Mouse (Mus musculus) leukemia stem cell, adult 10-12 weeks (primary cell): ENCODE measurements around the gene Sars2. TPM values are rescaled to one million over a fixed set of nuclear protein-coding genes. Genes with fewer than 3 reads are reported as not detected.

Experiments
- polyA plus RNA-seq: library from polyadenylated mRNA; stranded (reverse); fragments of >175 nt; gene quantifications from 2 replicates; pipeline ENCODE4 v1.2.3, GENCODE M21; 2012; ENCODE audit warnings: low replicate concordance

The Sars2 gene
- polyA plus RNA-seq = 52.8 and 59.0 TPM in 2 replicates

DNA sequence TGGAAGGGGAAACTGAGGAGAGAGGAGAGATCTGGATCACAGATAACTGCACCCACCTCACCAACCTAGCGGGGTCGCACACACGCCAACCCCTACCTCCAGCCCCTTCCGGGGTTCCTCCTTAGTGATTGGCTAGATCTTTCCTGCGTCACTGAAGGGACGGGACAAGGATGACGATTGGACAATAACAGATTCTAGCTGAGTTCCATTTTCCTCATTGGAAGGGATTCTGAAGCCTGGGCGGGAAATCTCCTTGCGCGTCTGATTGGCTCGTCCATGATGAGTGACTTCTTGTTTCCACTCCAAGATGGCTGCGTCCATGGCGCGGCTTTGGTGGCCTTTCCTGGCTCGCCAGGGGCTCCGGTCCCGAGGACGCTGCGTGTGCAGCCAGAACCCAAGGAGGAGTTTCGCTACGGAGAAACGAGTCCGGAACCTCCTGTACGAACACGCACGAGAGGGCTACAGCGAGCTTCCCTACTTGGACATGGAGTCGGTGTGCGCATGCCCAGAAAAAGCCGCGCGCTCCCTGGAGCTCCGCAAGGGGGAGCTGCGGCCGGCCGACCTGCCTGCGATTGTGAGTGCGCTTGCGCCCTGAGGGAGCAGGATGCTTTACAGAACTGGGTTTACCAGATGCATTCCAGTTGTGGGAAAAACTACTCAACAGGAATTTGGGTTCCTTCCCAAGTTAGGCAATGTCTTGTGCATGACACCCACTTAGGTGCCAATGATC lies at the start of gene Sars2, which contains the start of gene Mrps12:
TSS of gene Sars2 (plus strand) at position 284 of the 730 bp plus-strand sequence.
TSS of gene Mrps12 (minus strand) at position 112 of the 730 bp plus-strand sequence.

DNA sequence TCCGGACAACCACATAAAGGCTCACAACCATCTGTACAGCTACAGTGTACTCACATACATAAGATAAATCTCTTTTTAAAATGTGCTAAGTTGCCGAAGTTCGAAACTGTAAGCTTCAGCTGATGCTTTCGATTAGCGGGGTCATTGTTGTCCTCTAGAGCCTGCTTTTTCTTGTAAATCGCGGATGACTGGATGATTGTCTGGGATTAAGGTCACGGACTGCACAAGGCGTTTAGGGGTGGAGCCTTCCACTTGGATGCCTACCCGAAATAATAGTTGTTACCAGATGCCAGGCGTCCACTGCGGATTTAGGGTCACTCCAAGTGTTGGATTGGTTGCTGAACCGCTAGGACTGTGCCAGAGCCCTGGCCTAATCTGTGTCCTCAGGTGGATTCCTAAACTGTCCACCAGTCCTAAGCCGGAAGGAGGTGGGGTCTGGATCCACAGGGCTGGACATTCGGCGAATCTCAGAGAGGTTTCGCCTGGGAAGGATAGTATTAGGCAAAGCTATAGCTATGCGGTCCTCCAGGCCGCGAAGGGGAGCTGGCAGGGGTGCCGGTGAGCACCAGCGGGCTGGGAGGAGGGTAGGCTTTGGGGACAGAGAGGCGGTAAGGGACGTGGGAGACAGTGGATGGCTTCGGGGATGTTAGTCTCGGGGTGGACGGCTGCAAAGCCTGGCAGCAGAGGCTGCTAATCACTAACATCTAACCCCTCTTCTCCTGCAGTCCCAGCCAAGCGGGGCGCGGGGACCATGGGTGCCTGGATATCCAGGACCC lies 49.1 kb upstream of the Sars2 start, which contains the start of gene Fbxo27:
TSS of gene Fbxo27 (plus strand) at position 305 of the 776 bp plus-strand sequence.

DNA sequence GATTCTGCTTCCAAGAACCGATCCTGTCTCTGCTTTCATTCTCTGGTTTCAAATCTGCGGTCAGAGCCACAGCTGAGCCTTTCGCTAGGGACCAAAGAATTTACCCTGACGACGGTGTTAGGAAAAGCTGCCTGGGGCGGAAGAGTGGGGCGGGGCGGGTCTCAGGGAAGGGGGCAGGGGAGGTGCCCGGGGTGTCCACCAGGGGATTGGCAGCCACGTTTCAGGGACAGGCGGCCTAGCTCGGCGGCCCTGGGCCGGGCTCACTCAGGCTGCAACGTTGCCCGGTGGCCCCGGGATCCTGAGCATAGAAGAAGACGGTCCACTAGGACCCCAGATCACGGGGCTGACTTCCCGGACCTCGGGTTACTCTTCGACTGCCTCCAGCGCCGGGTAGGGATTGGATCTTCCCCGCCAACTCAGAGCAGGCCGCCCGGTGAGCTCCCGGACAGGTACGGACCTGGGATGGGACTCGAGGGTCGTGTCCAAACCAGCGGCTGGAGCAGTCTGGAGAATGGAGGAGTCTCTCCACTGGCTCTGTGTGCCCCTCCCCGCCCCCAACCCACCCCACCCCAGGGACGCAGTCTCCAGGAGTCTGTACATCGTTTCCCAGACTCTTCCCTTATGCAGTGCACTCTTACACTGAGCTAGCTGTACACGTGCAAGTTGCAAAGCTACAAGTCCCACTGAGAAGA lies 25.1 kb upstream of the Sars2 start, which contains the start of gene Fbxo17:
TSS of gene Fbxo17 (plus strand) at position 215 of the 692 bp plus-strand sequence.

DNA sequence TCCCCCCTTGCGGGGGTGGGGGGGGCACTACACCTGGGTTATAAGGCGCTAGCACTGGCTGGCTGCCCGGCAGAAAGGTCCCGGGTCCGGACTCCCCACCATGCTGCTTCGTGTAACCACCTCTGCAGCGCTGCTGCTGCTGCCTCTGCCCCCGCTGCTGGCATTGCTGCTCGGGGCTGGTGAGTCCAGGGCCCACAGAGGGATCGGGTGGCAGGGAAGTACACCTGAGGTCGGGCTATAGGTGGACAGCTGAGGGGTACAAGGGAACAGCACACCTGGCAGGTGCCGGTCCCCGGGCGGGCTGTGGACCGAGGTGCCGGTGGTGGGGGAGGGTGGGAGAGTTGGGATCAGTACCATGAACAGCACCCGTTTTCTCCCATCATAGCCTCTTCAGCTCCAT lies 14.3 kb downstream of the Sars2 start, which contains the start of gene Ccer2:
TSS of gene Ccer2 (plus strand) at position 96 of the 400 bp plus-strand sequence.

DNA sequence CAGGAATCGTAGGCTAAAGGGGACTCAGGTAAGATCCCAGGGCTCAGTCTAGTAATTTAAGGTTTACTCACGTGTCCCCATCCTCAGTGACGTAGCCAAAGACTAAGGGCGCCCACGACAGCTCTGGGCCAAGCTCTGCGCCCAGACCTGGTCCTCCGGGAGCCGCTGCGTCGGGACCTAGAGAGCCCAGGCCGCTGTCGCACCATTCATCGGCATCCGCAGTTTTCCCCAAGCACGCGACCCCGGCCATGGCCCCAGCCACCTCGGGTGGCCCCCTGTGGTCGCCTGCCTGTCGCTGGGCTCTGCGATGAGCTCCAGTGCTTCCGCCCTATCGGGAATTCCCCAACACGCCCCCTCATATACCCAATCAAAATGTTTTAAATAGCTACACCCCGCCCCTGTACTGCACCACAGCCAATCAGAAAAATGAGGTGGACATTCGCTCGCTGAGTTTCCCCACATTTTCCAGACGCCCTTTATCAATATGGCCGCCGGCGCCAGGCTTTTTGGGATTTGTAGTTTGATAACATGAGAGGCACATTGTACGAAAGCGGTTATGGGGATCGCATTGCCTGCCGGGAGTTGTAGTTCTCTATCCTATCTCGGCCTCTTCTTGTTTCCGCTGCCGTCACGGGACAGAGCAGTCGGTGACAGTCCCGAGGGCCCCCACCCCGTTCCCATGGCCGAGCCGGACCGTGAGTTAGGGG lies 24.5 kb downstream of the Sars2 start, which contains the start of gene Sirt2:
TSS of gene Sirt2 (plus strand) at position 563 of the 707 bp plus-strand sequence.

DNA sequence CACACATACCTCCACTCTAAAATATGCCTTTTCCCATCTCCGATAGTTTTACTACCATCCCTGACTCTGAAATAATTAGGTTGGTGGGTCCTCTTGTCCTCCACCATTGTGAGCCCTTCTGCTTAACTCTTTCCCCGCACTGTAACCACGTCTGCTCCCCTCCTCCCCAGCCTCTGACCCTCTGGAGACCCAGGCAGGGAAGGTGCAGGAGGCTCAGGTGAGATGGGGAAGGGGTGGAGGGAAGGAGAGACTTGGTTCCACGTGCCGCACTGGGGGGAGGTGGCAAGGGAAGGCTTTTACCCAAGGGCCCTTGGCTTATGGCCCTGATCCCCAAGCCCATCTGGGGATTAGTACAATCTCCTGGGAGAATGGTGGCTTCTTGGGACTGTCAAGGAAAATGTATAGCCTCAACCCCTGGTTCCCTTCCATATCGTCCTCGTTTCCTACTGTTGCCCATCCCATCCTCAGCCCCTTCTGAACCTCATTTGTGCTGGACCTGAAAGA lies 25.7 kb downstream of the Sars2 start, which contains the start of gene Nfkbib:
TSS of gene Nfkbib (minus strand) at position 51 of the 504 bp plus-strand sequence.

DNA sequence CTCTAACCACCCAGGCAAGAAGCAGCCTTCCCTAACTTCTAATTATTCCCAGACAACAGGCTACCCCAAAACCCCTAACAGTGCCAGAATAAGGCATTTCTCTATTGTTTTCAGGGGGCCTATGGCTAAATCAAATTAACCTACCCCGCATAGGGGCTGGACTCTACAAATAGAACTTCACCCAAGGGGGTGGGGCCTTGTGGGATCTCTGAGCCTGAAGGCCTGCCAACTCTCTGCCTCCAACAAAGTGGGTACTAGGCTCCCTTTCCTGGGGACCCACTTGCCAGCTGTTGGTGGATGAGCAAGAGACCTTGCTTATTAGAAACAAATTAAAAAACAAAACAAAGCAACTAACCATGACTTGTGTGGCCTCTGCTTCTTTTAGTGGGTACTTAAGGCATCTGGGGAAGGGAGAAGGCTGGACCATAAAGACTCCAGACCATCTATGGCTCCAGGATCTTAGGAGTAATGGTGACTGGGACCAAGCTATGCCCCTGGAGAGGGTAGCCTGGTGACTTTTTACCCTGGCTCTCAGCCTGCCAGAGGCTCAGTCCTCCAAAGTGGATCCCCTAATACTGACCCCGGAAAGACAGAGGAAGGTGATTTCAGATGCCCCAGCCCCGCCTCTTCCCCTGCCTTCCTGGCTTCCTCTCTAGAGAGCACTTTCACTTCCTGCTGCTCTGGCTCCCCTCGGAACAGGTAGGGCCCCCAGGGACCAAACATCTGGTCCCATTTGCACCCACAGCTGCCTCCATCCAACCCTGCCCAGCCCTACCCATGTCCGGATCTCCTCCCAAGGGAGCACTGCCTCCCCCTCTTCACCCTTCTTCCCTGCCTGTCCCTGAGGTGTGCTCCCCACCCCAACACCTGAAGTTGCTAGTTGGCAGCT lies 46.8 kb downstream of the Sars2 start, which contains the start of gene Rinl:
TSS of gene Rinl (plus strand) at position 663 of the 889 bp plus-strand sequence.

Other genes starting within 250 kb of the Sars2 start
- gene Ifnl2, start 231.5 kb upstream of the Sars2 start, polyA plus RNA-seq = not detected in 2 replicates
- gene Ifnl3, start 219.2 kb upstream of the Sars2 start, polyA plus RNA-seq = not detected in 2 replicates
- gene Sycn, start 201.1 kb upstream of the Sars2 start, polyA plus RNA-seq = not detected in 2 replicates
- gene Nccrp1, start 194.7 kb upstream of the Sars2 start, polyA plus RNA-seq = 0.15 and 0.30 TPM in 2 replicates
- gene Samd4b, start 143.8 kb upstream of the Sars2 start, polyA plus RNA-seq = 121 and 137 TPM in 2 replicates
- gene Pak4, start 143.8 kb upstream of the Sars2 start, polyA plus RNA-seq = 59.1 and 63.0 TPM in 2 replicates
- not detected in 2 replicates for gene Acp7, start 110.7 kb upstream of the Sars2 start, polyA plus RNA-seq
- gene Fbxo27, start 49.1 kb upstream of the Sars2 start, polyA plus RNA-seq = 0.26 TPM in 2 replicates
- gene Fbxo17, start 25.2 kb upstream of the Sars2 start, polyA plus RNA-seq = 0.34 and 0.60 TPM in 2 replicates
- 270 and 504 TPM in 2 replicates for gene Mrps12, start 172 bp upstream of the Sars2 start, polyA plus RNA-seq
- 0.23 TPM in 1 of 2 replicates, not detected in the other for gene Ccer2, start 14.2 kb downstream of the Sars2 start, polyA plus RNA-seq
- gene Sirt2, start 24.7 kb downstream of the Sars2 start, polyA plus RNA-seq = 114 and 160 TPM in 2 replicates
- 136 and 205 TPM in 2 replicates for gene Nfkbib, start 25.5 kb downstream of the Sars2 start, polyA plus RNA-seq
- gene Rinl, start 47.0 kb downstream of the Sars2 start, polyA plus RNA-seq = 96.6 and 114 TPM in 2 replicates
- gene Hnrnpl, start 66.5 kb downstream of the Sars2 start, polyA plus RNA-seq = 590 and 675 TPM in 2 replicates
- gene Ech1, start 83.2 kb downstream of the Sars2 start, polyA plus RNA-seq = 3.3 and 24.2 TPM in 2 replicates
- gene Lgals4, start 91.9 kb downstream of the Sars2 start, polyA plus RNA-seq = 2.6 TPM in 1 of 2 replicates, not detected in the other
- gene Lgals7, start 121.9 kb downstream of the Sars2 start, polyA plus RNA-seq = 7.4 and 7.6 TPM in 2 replicates
- gene Capn12, start 139.4 kb downstream of the Sars2 start, polyA plus RNA-seq = 0.07 TPM in 1 of 2 replicates, not detected in the other
- 469 and 673 TPM in 2 replicates for gene Actn4, start 220.3 kb downstream of the Sars2 start, polyA plus RNA-seq
- gene Eif3k, start 239.9 kb downstream of the Sars2 start, polyA plus RNA-seq = 39.7 and 203 TPM in 2 replicates
- 71.5 and 127 TPM in 2 replicates for gene Map4k1, start 240.1 kb downstream of the Sars2 start, polyA plus RNA-seq